Mouse (Mus musculus): ENCODE measurements around the gene St5. TPM values are rescaled to one million over a fixed set of nuclear protein-coding genes. Genes with fewer than 3 reads are reported as not detected.

Gene St5
- polyA plus RNA-seq, 1 experiment from 2014 or later, result 23.4 TPM

DNA sequence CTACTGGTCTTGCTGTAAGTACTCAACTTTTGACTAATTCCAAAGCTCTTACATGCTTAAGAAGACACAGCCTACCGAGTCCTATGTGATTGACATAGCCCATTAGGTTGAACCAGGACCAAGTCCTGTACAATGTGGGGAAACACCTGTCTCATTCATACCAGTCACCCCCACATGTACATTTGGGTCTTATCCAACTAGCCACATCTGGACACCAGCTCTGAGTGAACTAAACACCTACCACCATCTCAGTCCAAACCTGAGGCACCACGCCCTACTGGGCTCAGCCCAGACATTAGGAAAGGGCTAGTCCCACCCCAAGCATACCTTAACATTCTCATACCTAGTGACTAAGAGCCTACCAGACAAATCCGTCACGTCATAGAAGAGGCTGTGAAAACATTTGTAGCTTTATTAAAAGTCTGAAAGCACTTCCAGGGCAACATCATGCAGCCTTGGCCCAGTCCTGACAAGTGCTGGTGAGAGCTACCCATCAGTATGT lies 135.0 kb downstream of the St5 start:
- no peak for ATAC-seq (ENCODE audit: low FRiP score)
- H3K4me3 ChIP-seq (replicated peaks; ENCODE audit: low read length), result no peak overlapping the region
- no peaks in the 10 kb centered on the region for H3K4me1 ChIP-seq (replicated peaks; ENCODE audit: control insufficient read depth, insufficient read depth, low read length)
- no peak overlapping the region for H3K9ac ChIP-seq
- WGBS, result 94% methylated on average over 4 of the region's 4 CpGs
- H3K36me3 ChIP-seq (replicated peaks; ENCODE audit: control insufficient read depth, insufficient read depth), result no peaks in the 10 kb centered on the region
- DNase-seq (ENCODE audit: low spot score), result no peak
- no peak overlapping the region for H3K27ac ChIP-seq
- H3K9me3 ChIP-seq (ENCODE audit: control insufficient read depth, low read length), result no peaks in the 10 kb centered on the region
- no peaks in the 10 kb centered on the region for H3K27me3 ChIP-seq (ENCODE audit: control insufficient read depth, insufficient read depth, low read length)
- H3K4me2 ChIP-seq (replicated peaks), result no peak overlapping the region

DNA sequence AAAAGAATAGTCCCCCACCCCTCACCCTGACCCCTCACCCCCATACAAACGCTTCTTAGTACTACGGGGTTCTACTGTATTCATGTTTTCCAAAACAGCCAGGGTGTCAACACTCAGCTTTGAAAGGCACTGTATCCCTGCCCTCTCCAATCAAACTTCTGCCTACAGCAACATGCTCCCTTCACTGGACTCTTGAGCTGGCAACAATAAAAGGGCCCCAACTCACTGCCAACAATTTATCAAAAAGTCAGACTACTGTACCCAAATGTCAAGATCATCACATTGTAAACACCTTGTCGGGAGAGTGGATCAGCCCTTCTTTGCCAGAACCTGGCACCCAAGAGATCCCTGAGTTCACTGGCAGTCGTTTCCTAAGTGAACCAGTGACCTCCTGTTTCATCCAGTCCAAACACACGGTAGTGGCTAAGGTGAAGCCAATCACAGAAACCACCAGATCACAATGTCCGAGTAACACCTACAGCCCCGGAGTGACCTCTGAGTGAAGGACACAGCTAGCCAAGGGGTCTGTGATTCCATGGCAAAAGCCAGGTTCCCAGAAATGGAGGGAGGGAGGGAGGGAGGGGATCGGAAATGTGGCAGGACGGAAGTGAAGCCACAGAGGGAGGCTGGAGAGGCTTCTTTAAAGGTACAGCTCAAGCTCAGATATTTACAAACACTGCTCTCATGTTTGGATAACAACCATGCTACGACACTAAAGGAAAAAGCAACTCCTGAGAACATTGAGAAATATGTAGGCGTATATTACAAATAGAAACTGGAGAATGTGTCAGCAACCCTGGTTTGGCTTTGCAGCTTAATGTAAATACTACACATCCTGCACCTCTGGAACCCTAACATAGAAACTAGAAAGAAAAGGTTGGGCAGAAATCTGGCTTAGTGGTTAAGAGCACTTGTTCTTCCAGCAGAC lies 136.3 kb downstream of the St5 start:
- 81% methylated on average over 11 of the region's 11 CpGs for WGBS
- H3K4me3 ChIP-seq (replicated peaks; ENCODE audit: low read length), result no peak overlapping the region
- H3K9ac ChIP-seq, result no peak overlapping the region
- no peak overlapping the region for H3K27ac ChIP-seq
- no peaks in the 10 kb centered on the region for H3K27me3 ChIP-seq (ENCODE audit: control insufficient read depth, insufficient read depth, low read length)
- no peak for ATAC-seq (ENCODE audit: low FRiP score)
- no peaks in the 10 kb centered on the region for H3K36me3 ChIP-seq (replicated peaks; ENCODE audit: control insufficient read depth, insufficient read depth)
- no peak for DNase-seq (ENCODE audit: low spot score)
- no peaks in the 10 kb centered on the region for H3K4me1 ChIP-seq (replicated peaks; ENCODE audit: control insufficient read depth, insufficient read depth, low read length)
- no peak overlapping the region for H3K4me2 ChIP-seq (replicated peaks)
- H3K9me3 ChIP-seq (ENCODE audit: control insufficient read depth, low read length), result no peaks in the 10 kb centered on the region

DNA sequence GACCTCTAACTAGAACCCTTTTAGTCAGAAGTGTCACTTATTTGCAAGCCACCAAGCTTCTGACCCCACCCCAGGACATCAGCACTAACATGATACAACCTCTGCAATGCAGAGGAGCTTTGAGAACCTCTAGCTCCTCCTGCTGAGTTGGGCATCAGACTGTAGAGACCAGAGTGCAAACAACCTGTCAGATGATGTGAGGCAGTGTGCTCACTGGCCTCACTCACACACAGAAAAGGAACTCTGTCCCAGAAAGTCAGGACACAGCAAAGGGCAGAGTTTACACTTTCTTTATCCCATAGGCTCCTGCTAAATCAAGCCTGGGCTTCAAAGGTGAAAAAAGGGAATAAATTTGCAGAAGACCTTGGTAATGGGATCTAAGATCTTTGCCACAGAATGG lies 137.1 kb downstream of the St5 start:
- Histone ChIP-seq H3K4me1 (replicated peaks; ENCODE audit: control insufficient read depth, insufficient read depth, low read length) (no peaks in the 10 kb centered on the region), H3K9ac (no peak overlapping the region), H3K4me3 (replicated peaks; ENCODE audit: low read length) (no peak overlapping the region), H3K36me3 (replicated peaks; ENCODE audit: control insufficient read depth, insufficient read depth) (no peaks in the 10 kb centered on the region), H3K4me2 (replicated peaks) (no peak overlapping the region), H3K9me3 (ENCODE audit: control insufficient read depth, low read length) (no peaks in the 10 kb centered on the region), H3K27ac (no peak overlapping the region), H3K27me3 (ENCODE audit: control insufficient read depth, insufficient read depth, low read length) (no peaks in the 10 kb centered on the region)
- DNase-seq (ENCODE audit: low spot score) (no peak), ATAC-seq (ENCODE audit: low FRiP score) (no peak)

DNA sequence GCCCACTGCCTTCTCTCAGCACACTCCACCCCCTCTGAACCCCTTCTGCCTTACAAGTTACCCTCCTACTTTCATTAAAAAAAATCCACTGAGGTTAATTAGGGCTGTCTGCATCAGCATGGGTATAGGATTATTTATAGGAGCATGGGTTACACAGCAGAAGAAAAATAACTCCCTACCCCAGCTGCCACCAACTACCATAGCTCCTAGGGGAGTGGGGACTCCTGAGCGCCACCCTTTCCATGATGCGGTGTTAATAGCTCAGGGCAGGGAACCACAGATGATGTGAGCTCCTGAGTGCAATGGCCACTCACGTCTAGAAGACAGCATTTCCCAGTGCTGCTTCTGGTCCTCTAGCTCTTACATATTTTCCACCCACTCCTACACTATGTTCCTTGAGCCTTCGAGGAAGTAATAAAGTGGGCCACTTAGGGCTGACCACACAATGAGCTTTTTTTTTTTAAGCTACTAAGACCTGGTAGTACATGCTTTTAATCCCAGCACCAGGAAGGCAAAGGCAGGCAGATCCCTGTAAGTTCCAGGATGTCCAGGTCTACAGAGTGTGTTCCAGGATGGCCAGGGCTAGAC lies 139.5 kb downstream of the St5 start:
- no peak for ATAC-seq (ENCODE audit: low FRiP score)
- no peak for DNase-seq (ENCODE audit: low spot score)
- Histone ChIP-seq H3K9ac (no peak overlapping the region), H3K27me3 (ENCODE audit: control insufficient read depth, insufficient read depth, low read length) (no peaks in the 10 kb centered on the region), H3K4me2 (replicated peaks) (no peak overlapping the region), H3K4me3 (replicated peaks; ENCODE audit: low read length) (no peak overlapping the region), H3K27ac (no peak overlapping the region), H3K36me3 (replicated peaks; ENCODE audit: control insufficient read depth, insufficient read depth) (no peaks in the 10 kb centered on the region), H3K4me1 (replicated peaks; ENCODE audit: control insufficient read depth, insufficient read depth, low read length) (no peaks in the 10 kb centered on the region), H3K9me3 (ENCODE audit: control insufficient read depth, low read length) (no peaks in the 10 kb centered on the region)
- WGBS, result 80% methylated on average over 4 of the region's 4 CpGs

DNA sequence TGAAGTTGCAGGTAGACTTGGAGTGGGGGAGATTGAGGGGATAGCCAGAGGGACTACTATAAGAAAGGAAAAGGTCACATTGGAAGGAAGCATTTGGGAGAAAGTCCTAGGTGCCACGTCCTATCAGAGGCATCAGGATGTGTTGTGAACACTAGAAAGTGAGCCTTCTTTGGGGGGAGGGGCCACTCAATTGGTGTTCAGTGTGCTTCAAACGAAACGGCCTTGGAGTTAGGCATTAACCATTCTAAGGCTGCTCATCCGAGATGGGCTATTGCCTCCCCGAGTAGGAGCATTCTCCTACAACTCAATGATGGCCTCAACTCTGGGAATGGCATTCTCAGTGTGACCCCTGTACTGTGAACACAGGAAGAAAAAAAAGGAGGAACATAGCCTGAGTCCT lies 140.7 kb downstream of the St5 start:
- no peaks in the 10 kb centered on the region for H3K9me3 ChIP-seq (ENCODE audit: control insufficient read depth, low read length)
- no peak overlapping the region for H3K4me3 ChIP-seq (replicated peaks; ENCODE audit: low read length)
- H3K4me2 ChIP-seq (replicated peaks), result no peak overlapping the region
- H3K27ac ChIP-seq, result peak overlapping the region; percentile 40; the same call in 1 of the 2 replicates
- no peak for DNase-seq (ENCODE audit: low spot score)
- no peak overlapping the region for H3K9ac ChIP-seq
- no peak for ATAC-seq (ENCODE audit: low FRiP score)
- H3K36me3 ChIP-seq (replicated peaks; ENCODE audit: control insufficient read depth, insufficient read depth), result no peaks in the 10 kb centered on the region
- 50% methylated on average over 5 of the region's 5 CpGs for WGBS
- H3K4me1 ChIP-seq (replicated peaks; ENCODE audit: control insufficient read depth, insufficient read depth, low read length), result no peaks in the 10 kb centered on the region
- H3K27me3 ChIP-seq (ENCODE audit: control insufficient read depth, insufficient read depth, low read length), result no peaks in the 10 kb centered on the region

DNA sequence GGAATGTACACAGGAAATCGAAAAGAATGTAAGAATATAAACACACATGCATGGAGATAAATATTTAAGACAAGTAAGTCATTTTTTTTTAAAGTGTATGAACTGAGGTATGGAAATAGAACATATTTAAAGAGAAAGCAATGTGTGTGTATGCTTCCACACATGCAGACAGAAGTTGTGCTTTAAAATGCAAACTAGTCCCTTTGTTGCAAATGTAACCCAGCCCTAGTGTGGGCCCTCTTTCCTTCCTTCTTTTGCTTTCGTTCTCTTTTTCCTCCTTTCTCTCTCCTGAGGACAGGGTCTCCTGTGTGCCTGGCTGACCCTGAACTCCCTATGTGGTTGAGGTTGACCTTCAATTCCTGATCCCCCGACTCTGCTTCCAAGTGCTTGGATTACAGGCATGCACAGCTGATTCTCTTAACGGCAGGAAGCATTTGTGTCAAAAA lies 141.2 kb downstream of the St5 start:
- H3K4me1 ChIP-seq (replicated peaks; ENCODE audit: control insufficient read depth, insufficient read depth, low read length), result no peaks in the 10 kb centered on the region
- H3K27ac ChIP-seq, result peak overlapping the region; percentile 40; the same call in 1 of the 2 replicates
- no peak overlapping the region; the same call in 1 of the 2 replicates for H3K9ac ChIP-seq
- WGBS, result 64% methylated on average over 4 of the region's 4 CpGs
- H3K9me3 ChIP-seq (ENCODE audit: control insufficient read depth, low read length), result no peaks in the 10 kb centered on the region
- no peak for ATAC-seq (ENCODE audit: low FRiP score)
- no peak overlapping the region for H3K4me2 ChIP-seq (replicated peaks)
- no peaks in the 10 kb centered on the region for H3K36me3 ChIP-seq (replicated peaks; ENCODE audit: control insufficient read depth, insufficient read depth)
- DNase-seq (ENCODE audit: low spot score), result no peak
- H3K27me3 ChIP-seq (ENCODE audit: control insufficient read depth, insufficient read depth, low read length), result no peaks in the 10 kb centered on the region
- H3K4me3 ChIP-seq (replicated peaks; ENCODE audit: low read length), result no peak overlapping the region

DNA sequence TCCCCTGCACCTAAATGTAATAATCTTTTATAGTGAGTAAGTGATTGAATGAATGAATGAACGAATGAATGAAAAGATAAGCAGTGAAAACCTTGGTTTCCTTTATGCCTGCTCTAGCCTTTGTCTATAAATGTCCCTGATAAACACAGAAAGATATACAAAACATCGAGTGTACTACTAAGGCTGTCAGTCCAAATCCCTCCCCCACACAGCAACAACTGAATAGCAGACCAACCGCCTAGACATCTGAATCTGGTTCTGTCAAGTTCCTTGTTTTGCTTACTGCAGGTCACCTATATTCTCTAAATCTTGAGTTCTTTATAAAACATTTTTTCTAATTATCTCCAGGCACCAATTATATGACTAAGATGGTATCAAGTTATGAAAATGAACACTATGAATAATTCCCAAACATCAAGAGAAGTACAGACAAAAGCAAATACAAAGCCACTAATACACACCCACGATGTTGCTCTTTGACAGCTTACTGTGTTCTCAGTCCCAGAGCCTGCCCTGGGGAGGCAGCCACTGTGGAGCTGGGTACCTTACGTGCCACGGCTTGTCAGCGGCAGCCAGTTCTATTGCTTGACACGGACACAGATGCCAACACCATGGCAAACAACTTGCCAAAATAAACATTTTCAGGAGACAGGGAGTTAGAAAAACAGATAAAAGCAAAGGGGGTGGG lies 141.8 kb downstream of the St5 start:
- no peak overlapping the region for H3K4me2 ChIP-seq (replicated peaks)
- H3K9ac ChIP-seq, result peak overlapping the region; percentile 31
- ATAC-seq (ENCODE audit: low FRiP score), result no peak
- H3K27ac ChIP-seq, result no peak overlapping the region
- H3K36me3 ChIP-seq (replicated peaks; ENCODE audit: control insufficient read depth, insufficient read depth), result no peaks in the 10 kb centered on the region
- no peak for DNase-seq (ENCODE audit: low spot score)
- H3K9me3 ChIP-seq (ENCODE audit: control insufficient read depth, low read length), result no peaks in the 10 kb centered on the region
- H3K27me3 ChIP-seq (ENCODE audit: control insufficient read depth, insufficient read depth, low read length), result no peaks in the 10 kb centered on the region
- no peak overlapping the region for H3K4me3 ChIP-seq (replicated peaks; ENCODE audit: low read length)
- no peaks in the 10 kb centered on the region for H3K4me1 ChIP-seq (replicated peaks; ENCODE audit: control insufficient read depth, insufficient read depth, low read length)
- WGBS, result 62% methylated on average over 8 of the region's 8 CpGs

DNA sequence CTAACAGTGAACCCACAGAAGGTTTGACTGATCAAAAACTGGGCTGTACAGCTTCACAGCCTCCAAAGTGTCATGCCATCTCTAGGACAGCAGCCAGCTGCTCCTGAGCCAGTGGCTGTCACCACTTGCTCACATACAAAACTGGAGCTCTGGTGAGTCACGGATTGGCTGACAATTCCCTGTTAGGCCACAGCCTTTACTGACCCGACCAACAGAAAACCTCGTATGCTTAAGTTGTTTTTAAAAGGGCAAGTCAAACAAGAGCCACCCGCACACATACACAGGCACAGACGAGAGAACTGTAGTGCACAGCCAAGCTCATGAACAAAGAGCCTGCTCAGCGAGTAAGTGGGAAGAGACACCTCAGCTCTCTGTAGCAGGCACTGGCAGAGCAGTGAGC lies 143.9 kb downstream of the St5 start:
- no peak for DNase-seq (ENCODE audit: low spot score)
- H3K27ac ChIP-seq, result no peak overlapping the region
- no peaks in the 10 kb centered on the region for H3K9me3 ChIP-seq (ENCODE audit: control insufficient read depth, low read length)
- no peaks in the 10 kb centered on the region for H3K4me1 ChIP-seq (replicated peaks; ENCODE audit: control insufficient read depth, insufficient read depth, low read length)
- H3K36me3 ChIP-seq (replicated peaks; ENCODE audit: control insufficient read depth, insufficient read depth), result no peaks in the 10 kb centered on the region
- no peak overlapping the region for H3K4me2 ChIP-seq (replicated peaks)
- H3K27me3 ChIP-seq (ENCODE audit: control insufficient read depth, insufficient read depth, low read length), result no peaks in the 10 kb centered on the region
- 58% methylated on average over 6 of the region's 6 CpGs for WGBS
- no peak overlapping the region for H3K9ac ChIP-seq
- peak; percentile 8; the same call in 1 of the 2 replicates for ATAC-seq (ENCODE audit: low FRiP score)
- no peak overlapping the region for H3K4me3 ChIP-seq (replicated peaks; ENCODE audit: low read length)

DNA sequence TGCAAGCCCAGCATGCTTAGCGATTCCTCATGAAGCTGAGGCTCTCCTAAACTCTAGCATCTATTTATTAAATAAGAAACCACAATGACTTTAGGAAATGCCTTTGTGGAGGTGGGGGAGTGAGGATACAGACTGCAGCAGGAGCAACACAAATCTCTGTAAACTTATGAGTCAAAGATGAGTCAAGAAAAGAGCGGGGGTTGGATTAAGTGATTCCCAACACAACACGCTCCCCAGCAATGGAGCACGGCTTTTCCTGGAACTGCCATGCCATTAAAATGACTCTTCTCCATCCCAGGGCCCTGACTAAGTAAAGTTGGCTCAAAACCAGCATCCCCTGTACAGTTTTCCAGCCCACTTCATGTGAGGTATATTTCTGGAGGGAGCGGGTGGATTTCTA lies 156.7 kb downstream of the St5 start:
- ATAC-seq (ENCODE audit: low FRiP score), result no peak
- no peaks in the 10 kb centered on the region for H3K36me3 ChIP-seq (replicated peaks; ENCODE audit: control insufficient read depth, insufficient read depth)
- no peak overlapping the region for H3K27ac ChIP-seq
- H3K4me2 ChIP-seq (replicated peaks), result no peak overlapping the region
- 94% methylated on average over 5 of the region's 5 CpGs for WGBS
- H3K27me3 ChIP-seq (ENCODE audit: control insufficient read depth, insufficient read depth, low read length), result no peaks in the 10 kb centered on the region
- no peak overlapping the region for H3K9ac ChIP-seq
- DNase-seq (ENCODE audit: low spot score), result no peak
- H3K9me3 ChIP-seq (ENCODE audit: control insufficient read depth, low read length), result no peaks in the 10 kb centered on the region
- H3K4me1 ChIP-seq (replicated peaks; ENCODE audit: control insufficient read depth, insufficient read depth, low read length), result no peaks in the 10 kb centered on the region
- no peak overlapping the region for H3K4me3 ChIP-seq (replicated peaks; ENCODE audit: low read length)

Data from hindbrain, embryonic 14.5 days (tissue).